Mouse (Mus musculus): ENCODE measurements around the gene Olfr373.

The Olfr373 gene

DNA sequence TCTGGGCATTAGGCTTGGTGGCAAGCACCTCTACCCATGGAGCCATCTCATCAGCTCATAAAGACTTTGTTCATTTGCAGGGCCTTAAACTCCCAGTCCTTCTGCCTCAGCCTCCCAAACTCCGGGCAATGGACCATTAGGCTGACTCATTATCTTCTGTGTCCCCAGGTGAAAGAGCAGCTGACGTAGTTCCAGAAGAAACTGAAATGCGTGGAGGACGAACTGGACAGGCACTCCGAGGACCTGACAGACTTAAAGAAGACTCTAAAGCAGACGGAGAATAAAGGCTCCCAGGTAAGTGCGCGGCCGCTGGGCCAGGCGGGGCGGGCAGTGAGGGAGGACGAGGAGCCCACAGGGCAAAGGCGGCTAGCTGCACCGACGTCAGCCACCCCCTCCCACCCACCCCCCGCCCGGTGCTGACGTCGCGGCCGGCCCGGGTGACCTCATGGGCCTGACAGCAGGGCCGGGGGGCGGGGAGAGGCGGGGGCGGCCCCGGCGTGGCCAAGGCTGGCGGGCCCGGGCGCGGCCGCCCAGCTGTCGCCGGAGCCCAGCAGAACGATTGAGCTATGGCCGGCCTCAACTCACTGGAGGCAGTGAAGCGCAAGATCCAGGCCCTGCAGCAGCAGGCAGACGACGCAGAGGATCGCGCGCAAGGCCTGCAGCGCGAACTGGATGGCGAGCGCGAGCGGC lies 51.9 kb downstream of the Olfr373 start, which contains the start of gene Tpm4:
Gene Tpm4, plus strand, starts transcription at position 220 of the 690 bp plus-strand sequence.
- DNase-seq, result peak; percentile 28

DNA sequence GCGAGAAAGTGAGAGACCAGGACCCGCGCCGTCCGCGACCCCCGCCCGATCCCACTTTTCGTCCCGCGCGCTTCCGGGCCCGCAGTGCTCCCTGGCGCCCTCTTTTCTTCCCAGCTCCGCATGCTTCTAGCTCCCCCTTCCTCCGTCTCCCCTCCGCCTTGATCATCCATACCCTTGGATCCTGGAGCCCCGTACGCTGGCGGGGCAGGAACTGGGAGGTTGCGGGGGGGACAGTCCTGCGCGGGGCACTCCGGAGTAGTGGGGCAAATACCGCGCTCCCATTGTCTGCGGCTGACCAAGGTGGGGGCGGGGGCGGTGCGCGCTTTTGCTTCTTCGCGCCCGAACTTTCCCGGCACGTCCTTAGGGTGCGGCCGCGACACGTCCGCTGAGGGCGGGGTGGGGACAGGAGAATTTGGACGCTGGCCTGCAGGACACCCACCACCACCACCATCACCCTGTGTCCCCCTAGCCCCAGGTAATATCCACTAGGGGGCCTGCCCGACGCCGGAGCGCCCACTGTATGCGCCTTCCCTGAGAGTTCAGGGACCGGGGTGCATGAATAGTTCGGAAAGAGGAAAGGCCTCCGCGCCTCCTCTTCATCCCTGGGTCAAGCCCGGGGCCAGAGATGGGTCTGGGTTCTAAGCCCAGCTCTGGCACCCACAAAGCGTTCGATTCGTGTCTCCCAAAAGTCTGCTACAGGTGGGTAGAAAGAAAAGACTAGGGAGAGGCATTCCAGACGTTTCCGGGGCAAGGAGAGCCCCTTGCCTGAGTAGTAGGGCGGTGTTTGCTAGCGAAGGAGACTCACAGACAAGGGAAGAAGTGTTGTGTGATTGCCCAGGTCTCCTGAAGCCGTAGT lies 52.7 kb downstream of the Olfr373 start:
- DNase-seq, result no peak

DNA sequence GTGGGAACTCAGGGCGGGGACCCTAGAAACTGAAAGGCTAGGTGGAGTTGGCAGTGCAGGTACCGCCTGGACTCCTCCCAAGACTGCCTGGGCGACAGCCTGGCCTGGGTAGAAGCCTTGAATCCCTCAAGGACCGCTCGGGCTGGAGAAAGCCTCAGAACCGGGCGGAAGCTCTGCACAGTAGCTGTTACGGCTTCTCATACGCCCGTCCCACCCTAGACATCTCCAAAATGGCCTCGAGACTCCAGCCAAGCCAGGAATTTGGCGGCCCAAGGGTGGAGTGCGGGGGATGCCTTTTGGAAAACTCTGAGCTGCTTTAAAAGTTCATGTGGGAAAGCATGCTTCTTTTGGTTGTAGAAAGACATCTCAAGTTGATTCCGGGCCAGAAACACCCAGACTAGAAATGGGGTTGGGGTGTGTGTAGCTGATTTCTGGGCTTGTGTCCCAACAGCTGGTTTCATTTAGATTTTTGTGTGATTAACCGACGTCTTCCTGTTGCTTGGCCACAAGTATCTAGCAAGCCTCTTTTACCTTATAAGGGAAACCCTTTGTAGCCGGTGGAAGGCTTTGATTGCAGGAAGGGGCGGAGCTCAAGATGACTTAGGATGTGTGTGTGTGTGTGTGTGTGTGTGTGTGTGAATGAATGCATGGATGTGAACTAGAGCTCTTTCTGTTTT lies 53.5 kb downstream of the Olfr373 start:
- DNase-seq, result peak; percentile 11

DNA sequence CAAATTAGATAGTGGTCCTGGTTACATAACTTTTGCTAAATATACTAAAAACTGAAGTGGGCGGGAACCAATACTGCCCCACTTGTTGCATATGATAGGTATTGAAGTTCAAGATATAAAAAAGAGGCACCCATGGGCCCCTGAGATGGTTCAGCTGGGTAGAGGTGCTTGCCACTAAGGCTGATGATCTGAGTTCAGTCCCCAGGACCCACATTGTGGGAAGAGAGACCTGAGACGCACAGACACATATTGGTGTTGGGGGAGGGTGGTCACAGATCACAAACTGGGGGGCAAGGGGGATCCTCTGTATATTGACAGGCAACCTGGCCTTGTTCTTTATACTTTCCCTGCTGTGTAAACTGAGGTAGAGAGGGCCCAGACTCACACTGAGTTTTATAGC lies 54.5 kb downstream of the Olfr373 start:
- no peak for DNase-seq

DNA sequence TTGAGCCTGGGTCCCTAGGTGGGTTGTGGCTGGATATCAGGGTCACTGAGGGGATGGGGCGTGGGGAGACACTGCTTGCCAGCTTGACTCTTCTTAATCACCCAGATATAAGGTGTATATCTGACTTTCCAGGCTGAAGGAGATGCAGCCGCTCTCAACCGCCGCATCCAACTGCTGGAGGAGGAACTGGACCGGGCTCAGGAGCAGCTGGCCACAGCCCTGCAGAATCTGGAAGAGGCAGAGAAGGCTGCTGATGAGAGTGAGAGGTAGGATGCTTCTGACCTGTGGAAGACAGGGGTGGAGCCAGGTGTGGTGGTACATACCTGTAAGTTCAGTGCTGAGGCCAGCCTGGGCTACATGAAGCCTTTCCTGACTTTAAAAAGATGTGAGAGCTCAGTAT lies 55.5 kb downstream of the Olfr373 start:
- DNase-seq, result no peak

DNA sequence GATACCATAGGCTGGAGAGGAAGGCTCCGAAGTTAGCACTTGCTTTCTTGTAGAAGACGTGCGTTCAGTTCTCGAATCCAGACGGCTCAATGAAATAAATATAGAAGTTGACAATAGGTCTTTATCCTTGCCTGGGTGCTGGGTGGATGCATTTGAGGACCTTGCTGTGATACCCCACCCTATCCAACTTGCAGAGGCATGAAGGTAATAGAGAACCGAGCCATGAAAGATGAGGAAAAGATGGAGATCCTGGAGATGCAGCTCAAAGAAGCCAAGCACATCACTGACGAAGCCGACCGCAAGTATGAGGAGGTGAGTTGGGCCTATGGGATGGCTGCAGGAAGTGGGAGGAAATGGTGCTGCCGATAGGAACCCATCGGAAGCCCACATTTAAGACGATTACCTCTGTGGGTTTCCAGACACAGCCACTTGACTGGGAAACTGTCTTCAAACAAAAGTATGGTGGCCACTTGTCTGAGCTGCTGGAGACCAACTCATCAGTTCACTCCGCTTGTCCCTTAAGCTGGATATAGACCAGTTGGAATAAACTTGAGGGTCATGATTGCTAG lies 60.4 kb downstream of the Olfr373 start:
- no peak for DNase-seq

DNA sequence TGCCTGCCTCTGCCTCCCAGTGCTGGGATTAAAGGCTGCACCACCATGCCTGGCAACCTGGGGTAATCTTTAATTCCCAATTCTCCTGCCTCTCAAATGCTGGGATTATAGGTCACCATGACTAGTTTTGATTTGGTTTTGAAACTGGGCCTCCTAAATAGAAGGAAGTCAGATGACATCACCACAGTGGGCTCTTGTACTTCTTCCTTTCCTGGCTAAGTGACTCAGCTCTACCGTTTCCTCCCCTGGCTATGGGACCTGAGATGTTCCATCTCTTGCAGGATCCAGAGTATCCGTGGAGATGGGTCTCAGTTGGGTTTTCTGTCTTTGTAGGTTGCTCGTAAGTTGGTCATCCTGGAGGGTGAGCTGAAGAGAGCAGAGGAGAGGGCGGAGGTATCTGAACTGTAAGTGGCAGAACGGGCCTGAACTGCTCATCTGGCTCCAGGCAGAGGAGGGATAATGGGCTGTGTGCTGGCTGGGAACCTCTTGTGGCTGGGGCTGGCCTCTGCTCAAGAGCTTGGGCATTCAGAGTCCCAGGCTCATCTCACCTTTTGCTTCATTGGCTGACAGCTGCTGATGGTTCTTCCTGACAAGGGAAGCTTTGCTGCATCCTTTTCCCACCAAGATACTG lies 61.5 kb downstream of the Olfr373 start:
- DNase-seq, result no peak

DNA sequence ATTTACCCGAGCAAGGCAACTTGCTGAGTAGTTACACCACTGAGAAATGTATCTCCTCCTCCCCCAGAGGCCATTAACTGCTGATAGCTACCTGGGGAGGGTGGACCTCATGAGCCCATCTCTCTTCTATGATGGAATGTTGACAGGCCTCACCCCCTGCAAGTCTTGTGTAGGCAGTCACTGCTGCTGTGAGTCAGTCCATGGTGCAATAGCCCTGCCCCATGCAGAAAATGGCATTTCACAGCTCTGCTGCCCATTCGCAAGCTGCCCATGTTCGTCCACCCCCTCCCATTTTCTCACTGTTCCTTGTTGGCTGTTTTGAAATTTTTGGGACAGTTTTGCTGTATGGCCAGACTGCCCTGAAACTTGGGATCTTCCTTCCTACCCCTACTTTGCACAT lies 62.5 kb downstream of the Olfr373 start:
- DNase-seq, result no peak

DNA sequence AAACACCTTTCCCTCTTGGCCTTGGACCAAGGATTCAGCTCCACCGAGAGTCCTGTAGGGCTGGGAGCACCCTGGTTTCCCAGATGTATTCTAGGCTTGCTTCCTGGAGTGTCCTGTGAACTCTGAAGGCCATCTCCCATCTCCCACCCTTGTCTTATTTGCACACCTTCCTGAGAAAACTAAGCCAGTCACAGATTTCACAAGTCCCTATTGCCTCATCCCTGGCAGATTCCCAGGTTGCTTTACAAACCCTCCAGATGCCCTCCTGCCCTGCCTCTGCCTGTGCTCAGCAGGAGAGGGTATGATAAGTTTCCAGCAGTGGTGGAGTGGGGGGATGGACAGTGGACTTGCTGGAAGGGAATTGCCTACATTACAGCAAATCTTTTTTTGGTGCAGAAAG lies 63.1 kb downstream of the Olfr373 start:
- DNase-seq, result no peak

DNA sequence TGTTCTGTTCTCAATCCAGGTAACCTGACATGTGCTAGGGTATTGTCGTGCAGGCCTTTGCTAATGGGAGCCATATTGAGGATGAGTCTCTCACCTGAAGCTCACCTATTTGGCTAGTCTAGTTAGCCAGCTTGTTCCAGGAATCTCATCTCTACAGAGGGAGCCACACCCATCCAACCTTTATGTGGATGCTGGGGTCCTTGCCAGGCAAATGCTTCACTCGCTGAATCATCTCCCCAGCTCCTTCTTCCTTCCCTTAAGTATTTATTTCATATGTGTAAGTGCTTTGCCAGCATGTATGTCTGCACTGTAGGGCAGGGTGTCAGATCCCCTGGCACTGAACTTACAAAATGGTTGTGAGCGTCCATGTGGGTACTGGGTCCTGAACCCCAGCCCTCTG lies 63.6 kb downstream of the Olfr373 start:
- no peak for DNase-seq

DNA sequence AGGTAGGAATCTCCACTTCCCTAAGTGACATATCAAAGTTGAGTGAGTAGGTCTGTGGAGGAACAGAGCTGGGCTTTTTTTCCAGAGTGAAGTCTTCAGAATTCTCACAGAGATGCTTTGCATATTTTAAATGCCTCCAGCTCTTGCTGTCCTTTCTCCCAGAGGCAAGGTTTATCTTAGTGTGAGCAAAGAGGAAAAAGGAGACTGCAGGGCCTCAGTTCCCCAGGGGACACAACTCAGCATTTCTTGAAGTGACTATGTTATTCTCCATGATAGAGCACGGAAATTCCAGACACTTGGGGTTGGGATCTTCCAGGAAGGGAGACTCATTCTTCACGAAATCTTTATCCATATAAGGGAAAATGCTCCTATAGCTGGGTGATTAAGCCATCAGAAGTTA lies 64.3 kb downstream of the Olfr373 start:
- DNase-seq, result no peak

DNA sequence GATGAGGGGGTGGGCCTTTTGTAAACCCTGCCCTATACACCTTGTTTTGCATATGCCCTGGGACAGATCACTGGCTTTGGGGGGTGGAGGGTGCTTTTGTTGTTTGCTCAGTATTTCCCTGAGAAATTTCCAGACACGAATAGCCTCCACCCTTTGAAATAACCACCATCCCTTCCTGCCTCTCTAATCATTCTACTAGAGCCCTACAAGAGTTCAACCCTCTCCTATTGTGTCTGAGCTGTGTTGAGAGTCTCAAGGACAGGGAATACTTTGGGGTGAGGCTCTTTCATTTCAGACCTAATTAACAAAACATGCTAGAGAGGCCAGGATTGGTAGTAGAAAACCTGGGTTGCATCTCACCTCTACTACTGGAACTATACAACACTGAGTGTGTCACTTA lies 66.1 kb downstream of the Olfr373 start:
- no peak for DNase-seq

DNA sequence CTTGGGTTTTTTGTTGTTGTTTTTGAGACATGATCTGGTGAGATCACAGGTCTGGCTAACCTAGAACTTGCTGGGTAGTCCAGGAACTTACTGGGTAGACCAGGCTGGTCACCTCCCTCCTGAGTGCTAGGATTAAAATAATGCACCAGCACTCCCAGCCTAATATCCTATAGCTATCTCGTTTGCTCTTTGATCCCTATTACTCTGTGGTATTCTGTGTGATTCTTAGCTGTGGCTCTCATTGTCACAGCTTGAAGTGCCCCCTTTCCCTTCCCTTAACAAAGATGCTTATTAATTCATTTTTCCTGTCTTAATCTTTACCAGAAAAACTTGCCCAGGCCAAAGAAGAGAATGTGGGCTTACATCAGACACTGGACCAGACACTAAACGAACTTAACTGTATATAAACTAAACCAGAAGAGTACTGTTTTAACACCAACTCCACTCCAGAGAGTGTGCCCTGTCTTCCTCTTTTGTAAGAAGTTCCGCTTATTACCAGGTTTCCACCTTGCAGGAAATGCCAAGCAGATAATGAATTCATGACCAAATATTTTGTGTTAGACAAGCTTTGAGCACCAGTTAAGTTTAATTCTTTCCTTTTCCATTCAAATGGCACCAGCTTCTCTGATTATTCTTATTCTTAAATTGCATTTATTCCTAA lies 68.6 kb downstream of the Olfr373 start:
- no peak for DNase-seq

All from right cerebral cortex, adult 18-20 months (tissue).